Mouse (Mus musculus): ENCODE data around the gene Fam69b.

- TF ChIP-seq CTCF (IDR thresholded peaks at IDR 0.05; ENCODE audit: low read depth) (no peak; the same call in 1 of the 2 replicates), EP300 (IDR thresholded peaks at IDR 0.05; ENCODE audit: low read depth) (no peak)
Observed at GRCm38 (mm10) chr2:26587044-26587405, 41.2 kb upstream of the Fam69b start.
